Mouse (Mus musculus) spleen, adult 2 months (tissue): ENCODE results near the gene Cpe.

Experiments used
- CTCF ChIP-seq: fragments of 200-500 bp; IDR thresholded peaks from 2 replicates; pipeline ENCODE4 v1.5.1; 2011; ENCODE audit warnings: mild to moderate bottlenecking, inconsistent platforms; ENCODE audit not compliant: insufficient read depth, insufficient read length, insufficient replicate concordance; ENCODE audit errors: extremely low read depth
- POLR2A ChIP-seq: fragments of 200-500 bp; IDR thresholded peaks from 2 replicates; pipeline ENCODE4 v1.6.1; 2011; ENCODE audit warnings: low read depth, low read length, inconsistent platforms

DNA sequence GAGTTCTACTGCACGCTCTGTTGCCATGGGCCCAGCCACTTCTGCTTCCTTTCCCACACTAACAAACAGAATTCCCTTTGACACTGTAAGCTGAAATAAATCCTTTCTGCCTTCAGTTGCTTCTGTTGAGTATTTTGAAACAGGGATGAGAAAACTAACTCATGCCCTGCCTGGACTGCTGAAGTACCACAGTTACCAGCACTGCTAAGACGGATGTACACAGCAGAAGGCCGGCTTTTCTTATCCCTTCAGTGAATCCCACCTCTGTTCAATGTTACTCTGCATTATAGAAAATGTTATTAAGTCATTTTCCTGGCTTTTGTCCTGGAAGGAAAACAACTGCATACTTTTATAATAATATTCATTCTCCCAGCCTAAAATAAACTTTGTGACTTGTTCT lies 45.7 kb downstream of the Cpe start:
- TF ChIP-seq CTCF, result no peak
- no peak for TF ChIP-seq POLR2A
